In the genomic region with DNA sequence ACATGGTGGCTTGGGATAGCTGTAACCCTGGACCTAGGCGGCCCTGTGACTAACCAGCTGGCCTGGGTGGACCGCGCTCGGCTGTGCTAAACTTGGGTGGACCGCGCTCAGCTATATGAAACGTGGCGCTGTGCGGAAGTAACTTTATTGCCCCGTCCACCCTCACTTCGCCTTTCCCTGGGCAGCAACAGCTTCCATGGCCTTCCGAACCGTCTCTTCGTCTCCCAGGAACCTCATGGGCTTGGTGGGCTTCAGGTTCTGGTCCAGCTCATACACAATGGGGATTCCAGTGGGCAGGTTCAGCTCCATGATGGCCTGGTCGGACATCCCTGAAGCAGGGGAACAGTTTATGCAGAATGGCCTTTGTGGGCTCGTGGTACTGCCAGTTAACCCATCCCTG, we compare ENCODE assay signal across 20 mouse cellular contexts. TPM values are rescaled to one million over a fixed set of nuclear protein-coding genes. Genes with fewer than 3 reads are reported as not detected.
A peak's percentile ranks its signal among the peaks of the same experiment; 100 is the strongest.
DNase-seq lines count a peak whose midpoint lies in the region; TF ChIP-seq lines count a peak whose summit lies in the region.
"Had no signal": no experiment of that assay in that cellular context is flagged by ENCODE, and none has a peak within 500 bp of the region (broad histone marks: within the 10 kb centered on the region; RNA-seq: fewer than 3 reads in every experiment).

No protein-coding gene starts in this region.

- no peak for TF ChIP-seq CTCF in kidney, adult 2 months (conservative IDR thresholded peaks at IDR 0.05; ENCODE audit: insufficient read depth, insufficient read length, low read depth, low read length)

- H3K4me1 ChIP-seq in kidney, adult 2 months (ENCODE audit: control insufficient read depth, insufficient read depth, low read length), result 0 out of 2 replicates have a peak, but pooled peaks cover 4% of the 10 kb centered on the region
- peaks cover 0 to 31% of the 10 kb centered on the region in 2 experiments; a peak in 2 of 4 replicates for H3K4me1 ChIP-seq in ES-E14 (ENCODE audit: control insufficient read depth in 2 of 2, insufficient read depth in 2 of 2, low read length in 2 of 2, poor library complexity in 1 of 2)

- H3K36me3 ChIP-seq in kidney, adult 2 months (ENCODE audit: control insufficient read depth, insufficient read depth, low read length), result no peaks in the 10 kb centered on the region
- H3K36me3 ChIP-seq in ES-E14 (ENCODE audit: control insufficient read depth, insufficient read depth, low read length, poor library complexity, severe bottlenecking) (peaks cover 37% of the 10 kb centered on the region), myocyte (ENCODE audit: control insufficient read depth, insufficient read depth) (peaks cover 15% of the 10 kb centered on the region)

- peak overlapping the region; percentile 5; the same call in 1 of the 2 replicates for H3K4me3 ChIP-seq in kidney, adult 2 months (ENCODE audit: insufficient read depth, low read depth, low read length)
- H3K4me3 ChIP-seq in ES-E14 (ENCODE audit: insufficient read depth in 1 of 2, low read depth in 1 of 2, low read length in 2 of 2, poor library complexity in 1 of 2, severe bottlenecking in 1 of 2) (no peak overlapping the region), myocyte (peak overlapping the region; percentile 29)
- H3K4me3 ChIP-seq: embryonic facial prominence, embryonic 12.5 days; hindbrain, embryonic 10.5 days; layer of hippocampus, adult 2 months had no signal

- no peak overlapping the region for H3ac ChIP-seq in myocyte (ENCODE audit: control insufficient read depth, insufficient read length)

- H3K9me3 ChIP-seq in ES-E14 (ENCODE audit: control insufficient read depth, insufficient read depth, low read depth, low read length), result no peaks in the 10 kb centered on the region
- H3K9me3 ChIP-seq: embryonic facial prominence, embryonic 12.5 days; hindbrain, embryonic 10.5 days had no signal

- peak overlapping the region; percentile 60 for H3K4me2 ChIP-seq in myocyte (ENCODE audit: low read depth)
- H3K4me2 ChIP-seq: embryonic facial prominence, embryonic 12.5 days; liver, embryonic 11.5 days had no signal

- no peaks in the 10 kb centered on the region for H3K79me2 ChIP-seq in myocyte (ENCODE audit: control insufficient read depth, insufficient read depth)

- intact Hi-C loops in heart, postnatal 14 days (cut with DNase I), result no loop called here

- 94% methylated on average over 16 of the region's 16 CpGs for WGBS in kidney, adult 2 months

- no peak overlapping the region for H3K27ac ChIP-seq in kidney, adult 2 months (ENCODE audit: insufficient read depth, low read depth, low read length)
- peak overlapping the region; percentile 9; the same call in 1 of the 2 replicates for H3K27ac ChIP-seq in ES-E14 (ENCODE audit: insufficient read depth, low read depth, low read length, poor library complexity, severe bottlenecking)
- H3K27ac ChIP-seq: embryonic facial prominence, embryonic 12.5 days; hindbrain, embryonic 10.5 days; hindbrain, postnatal 0 days had no signal

- no peak for TF ChIP-seq POLR2A in kidney, adult 2 months (IDR thresholded peaks at IDR 0.05; ENCODE audit: low read depth, low read length)
- peak; percentile 19 for TF ChIP-seq POLR2A in myocyte (IDR thresholded peaks at IDR 0.05; ENCODE audit: insufficient read length, low read depth)

- peak; percentile 91 for DNase-seq in heart, adult 11 months
- no peak for DNase-seq in heart, postnatal 14 days
- no peak for DNase-seq in kidney, adult 2 months
- no peak for DNase-seq in kidney, postnatal 10 days
- no peak for DNase-seq in ES-E14 (ENCODE audit: low read depth, low spot score)
- DNase-seq in layer of hippocampus, postnatal 25 days (ENCODE audit: extremely low spot score in 1 of 2, low spot score in 1 of 2), result no peak
- DNase-seq in adrenal gland, postnatal 36 days, result no peak
- DNase-seq: cerebellum, adult 8-10 months; kidney, adult 18-20 months; kidney, postnatal 14 days; lung, adult 2 months; lung, postnatal 4 days; right cerebral cortex, postnatal 4 days had no signal

- in situ Hi-C loops in ES-E14 (cut with MboI; ENCODE audit: low sequenced_read_pairs in 2 of 2, unreplicated experiment in 2 of 2), result no loop called here

- no peak overlapping the region for H3K9ac ChIP-seq in ES-E14 (ENCODE audit: insufficient read depth, low read depth, low read length, poor library complexity, severe bottlenecking)
- H3K9ac ChIP-seq: embryonic facial prominence, embryonic 12.5 days had no signal

- no peaks in the 10 kb centered on the region for H3K27me3 ChIP-seq in kidney, adult 2 months (replicated peaks; ENCODE audit: control insufficient read depth, insufficient read depth, low read length)
- H3K27me3 ChIP-seq in myocyte (ENCODE audit: control insufficient read depth, insufficient read depth, insufficient read length), result no peaks in the 10 kb centered on the region
- H3K27me3 ChIP-seq: embryonic facial prominence, embryonic 12.5 days had no signal

TF ChIP-seq in ES-E14, 5 proteins besides CTCF, POLR2A, EP300 and RAD21:
- TF ChIP-seq ZNF384 (IDR thresholded peaks at IDR 0.05; ENCODE audit: low read depth, low read length), result no peak
- TF ChIP-seq MAFK (IDR thresholded peaks at IDR 0.05; ENCODE audit: insufficient read depth, low read depth, low read length), result no peak
- no peak for TF ChIP-seq HCFC1 (IDR thresholded peaks at IDR 0.05; ENCODE audit: borderline replicate concordance, insufficient read depth, low read length)
- TF ChIP-seq CHD2 (IDR thresholded peaks at IDR 0.05; ENCODE audit: low read depth, low read length), result no peak
- no peak for TF ChIP-seq ZC3H11A (IDR thresholded peaks at IDR 0.05; ENCODE audit: borderline replicate concordance, low read depth, low read length)

TF ChIP-seq in myocyte, 11 proteins besides CTCF, POLR2A, EP300 and RAD21:
- no peak for TF ChIP-seq MAX (IDR thresholded peaks at IDR 0.05; ENCODE audit: low read depth)
- no peak for TF ChIP-seq MYOD1 (IDR thresholded peaks at IDR 0.05; ENCODE audit: control insufficient read depth in 1 of 3, insufficient read length in 2 of 3, low read depth in 2 of 3)
- no peak for TF ChIP-seq SRF (IDR thresholded peaks at IDR 0.05; ENCODE audit: control insufficient read depth, insufficient read length, low read depth)
- TF ChIP-seq TCF12 (IDR thresholded peaks at IDR 0.05; ENCODE audit: insufficient read depth, poor library complexity, severe bottlenecking), result no peak
- no peak for TF ChIP-seq TCF3 (IDR thresholded peaks at IDR 0.05; ENCODE audit: insufficient read length, low read depth)
- no peak for TF ChIP-seq REST (IDR thresholded peaks at IDR 0.05; ENCODE audit: insufficient read depth, insufficient read length)
TF ChIP-seq in myocyte: peak in this region for 0.

RNA-seq across cellular contexts. Expression of gene Pgam2, which starts 2.0 kb away (rescaled TPM):
- 100 to 1,000 TPM; 796 to 815 TPM for total RNA-seq in heart, postnatal 14 days (2021)
- polyA plus RNA-seq in kidney, adult 2 months (2012; rRNA removed), result 113 and 157 TPM in 2 replicates
- 4.1 and 4.2 TPM in 2 replicates for total RNA-seq in ES-E14 (2012; rRNA removed)
- 349 TPM for polyA plus RNA-seq in myocyte (2012; fragmentation: generic; extraction: Trizol)
- total RNA-seq in layer of hippocampus, postnatal 25 days (2021), result 10 to 100 TPM; 16.4 to 17.2 TPM
- total RNA-seq in adrenal gland, postnatal 36 days (2021), result not detected
- total RNA-seq: common myeloid progenitor, adult 5-6 weeks had no signal

RNA-seq across cellular contexts. Expression of gene Dbnl, which starts 13.2 kb away (rescaled TPM):
- 10 to 100 TPM; 27.3 to 30.5 TPM for total RNA-seq in heart, postnatal 14 days (2021)
- 49.6 and 52.5 TPM in 2 replicates for polyA plus RNA-seq in kidney, adult 2 months (2012; rRNA removed)
- total RNA-seq in ES-E14 (2012; rRNA removed), result 31.7 and 48.7 TPM in 2 replicates
- polyA plus RNA-seq in myocyte (2012; fragmentation: generic; extraction: Trizol), result 71.0 TPM
- 10 to 100 TPM; 82.2 to 82.7 TPM for total RNA-seq in layer of hippocampus, postnatal 25 days (2021)
- total RNA-seq in adrenal gland, postnatal 36 days (2021), result 10 to 100 TPM; 67.3 to 73.6 TPM

RNA-seq across cellular contexts. Expression of gene Polm, which starts 36.3 kb away (rescaled TPM):
- total RNA-seq in heart, postnatal 14 days (2021), result 1 to 10 TPM; 4.2 to 5.0 TPM
- polyA plus RNA-seq in kidney, adult 2 months (2012; rRNA removed), result 14.7 and 19.5 TPM in 2 replicates
- 6.7 and 12.2 TPM in 2 replicates for total RNA-seq in ES-E14 (2012; rRNA removed)
- polyA plus RNA-seq in myocyte (2012; fragmentation: generic; extraction: Trizol), result 4.3 TPM
- 10 to 100 TPM; 10.0 to 14.5 TPM for total RNA-seq in layer of hippocampus, postnatal 25 days (2021)
- total RNA-seq in adrenal gland, postnatal 36 days (2021), result 1 to 10 TPM; 5.6 to 6.9 TPM

RNA-seq across cellular contexts. Expression of gene Urgcp, which starts 39.3 kb away (rescaled TPM):
- 10 to 100 TPM; 55.6 to 66.5 TPM for total RNA-seq in heart, postnatal 14 days (2021)
- 31.5 and 32.2 TPM in 2 replicates for polyA plus RNA-seq in kidney, adult 2 months (2012; rRNA removed)
- total RNA-seq in ES-E14 (2012; rRNA removed), result 10.3 and 10.4 TPM in 2 replicates
- 21.3 TPM for polyA plus RNA-seq in myocyte (2012; fragmentation: generic; extraction: Trizol)
- 10 to 100 TPM; 64.7 to 68.7 TPM for total RNA-seq in layer of hippocampus, postnatal 25 days (2021)
- 10 to 100 TPM; 59.2 to 64.6 TPM for total RNA-seq in adrenal gland, postnatal 36 days (2021)

Comparison
In these comparisons a context has a peak if more than half of its experiments do, and no peak if none do; other contexts are left out.
1. H3K4me3 ChIP-seq: peak in kidney, adult 2 months (single experiment) and myocyte (single experiment); none in ES-E14 (0 of 2).
2. RNA of gene Pgam2, which starts 2.0 kb away (total RNA-seq): 796 to 815 TPM in heart, postnatal 14 days; 16.4 to 17.2 TPM in layer of hippocampus, postnatal 25 days, 4.1 to 4.2 TPM in ES-E14 and not detected in adrenal gland, postnatal 36 days; every median in the first group is over 10 times any median in the second.